Mouse (Mus musculus): Measurements from ENCODE around the gene Sdccag8.

DNA sequence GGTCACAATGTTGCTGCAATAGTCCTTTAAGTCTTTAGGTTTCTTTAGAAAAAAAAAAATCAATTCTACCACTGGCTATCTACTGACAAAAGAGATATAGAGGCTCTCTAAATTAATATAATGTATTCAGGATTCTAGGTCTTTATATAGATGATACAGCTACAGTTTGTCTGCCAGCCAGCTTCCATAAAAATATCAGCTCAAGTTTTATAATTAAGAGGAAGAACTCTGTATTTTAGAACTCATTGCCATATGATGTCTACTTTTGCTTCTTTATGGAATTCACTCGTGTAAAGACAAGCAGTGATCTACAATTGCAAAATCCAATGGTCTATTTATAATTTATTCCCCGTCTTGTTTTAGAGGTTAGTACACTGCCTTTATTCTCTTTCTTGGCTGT lies 254.7 kb downstream of the Sdccag8 start:
- TF ChIP-seq POLR2A (IDR thresholded peaks at IDR 0.05; ENCODE audit: extremely low read depth, insufficient read depth, low read length) (no peak), CTCF (IDR thresholded peaks at IDR 0.05; ENCODE audit: extremely low read depth, insufficient read depth, low read length) (no peak)

Measured in cortical plate, adult 2 months (tissue).